Mouse (Mus musculus): ENCODE results near the gene Prkar1a.

DNA sequence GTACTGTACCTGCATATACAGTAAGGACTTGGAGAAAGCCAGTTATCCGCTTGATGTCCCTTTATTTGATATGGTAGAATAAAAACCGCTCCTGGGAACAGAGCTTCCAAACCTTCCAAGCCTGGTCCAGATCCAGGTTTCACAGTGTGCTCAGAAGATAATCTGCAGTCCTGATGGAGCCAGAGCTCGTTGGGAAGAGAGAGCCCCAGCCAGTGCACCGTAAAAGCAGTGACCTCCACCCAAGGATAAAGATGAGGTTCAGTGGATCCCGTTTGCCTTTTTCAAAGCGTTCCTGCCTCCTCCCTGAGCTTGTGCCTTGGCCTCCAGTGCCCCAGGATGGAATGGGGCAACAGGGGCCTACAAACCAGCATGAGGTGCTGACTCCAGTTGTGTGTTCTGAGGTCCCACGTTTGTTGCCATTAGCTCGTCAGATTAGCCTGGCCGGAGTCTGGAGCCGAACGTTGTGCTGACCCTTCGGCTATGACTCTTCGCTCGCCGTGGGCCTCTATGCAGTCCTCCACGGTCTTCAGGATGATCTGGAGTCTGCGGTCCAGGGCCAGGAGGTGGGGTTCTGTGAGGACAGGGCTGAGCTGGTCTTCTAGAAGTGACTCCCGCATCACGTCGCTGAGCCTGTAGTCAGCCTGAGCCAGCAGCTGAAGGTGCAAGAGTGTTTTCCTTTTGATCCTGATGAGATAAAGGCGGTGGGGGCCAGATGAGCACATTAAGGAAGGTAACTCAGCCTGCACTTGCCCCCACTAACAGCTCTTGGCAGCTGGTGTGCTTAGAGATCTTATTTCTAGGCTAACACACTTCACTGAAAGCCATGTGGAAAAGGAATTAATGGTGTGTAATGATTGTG lies 23.9 kb downstream of the Prkar1a start:
- TF ChIP-seq CTCF (IDR thresholded peaks at IDR 0.05; ENCODE audit: borderline replicate concordance, control insufficient read depth, extremely low read depth, insufficient read depth, low read length, poor library complexity) (no peak), POLR2A (IDR thresholded peaks at IDR 0.05; ENCODE audit: control insufficient read depth, extremely low read depth, insufficient read depth, low read length, poor library complexity) (no peak)

All from thymus, adult 2 months (tissue).